Mouse (Mus musculus) olfactory bulb, adult 2 months (tissue): ENCODE data around the gene Tmem9b. TPM values are rescaled to one million over a fixed set of nuclear protein-coding genes. Genes with fewer than 3 reads are reported as not detected.

Experiments used
- H3K27ac ChIP-seq: fragments of 200-500 bp; 2 replicates; pipeline ENCODE4 v1.5.1; 2012; ENCODE audit warnings: low read depth, low read length; ENCODE audit not compliant: insufficient read depth
- H3K4me1 ChIP-seq: fragments of 200-500 bp; 2 replicates; pipeline ENCODE4 v1.6.1; 2012; ENCODE audit warnings: low read length; ENCODE audit not compliant: control insufficient read depth, insufficient read depth
- H3K4me3 ChIP-seq: fragments of 200-500 bp; 2 replicates; pipeline ENCODE4 v1.5.1; 2012; ENCODE audit warnings: mild to moderate bottlenecking, low read depth, low read length, moderate library complexity; ENCODE audit not compliant: insufficient read depth
- CTCF ChIP-seq: fragments of 200-500 bp; IDR thresholded peaks from 2 replicates; pipeline ENCODE4 v1.5.1; 2012; ENCODE audit warnings: low read depth, mild to moderate bottlenecking, low read length, moderate library complexity; ENCODE audit not compliant: insufficient read depth
- POLR2A ChIP-seq: fragments of 200-500 bp; IDR thresholded peaks from 2 replicates; pipeline ENCODE4 v1.6.1; 2012; ENCODE audit warnings: mild to moderate bottlenecking, low read depth, low read length, moderate library complexity; ENCODE audit not compliant: insufficient read depth
- WGBS: fragments of 180-500 bp; shearing (Covaris S2); methylation state at CpG from one replicate; pipeline ENCODE4 v1.1.7; 2018; 5-methylcytosine and 5-hydroxymethylcytosine counted together
- polyA plus RNA-seq: library from polyadenylated mRNA; stranded (reverse); fragments of >200 nt; gene quantifications from 2 replicates; pipeline ENCODE4 v1.2.4, GENCODE M21; 2012; ENCODE audit warnings: low replicate concordance; ENCODE audit not compliant: missing spikeins, insufficient read depth, insufficient read length

Gene Tmem9b
- polyA plus RNA-seq, 1 experiment: not detected

- H3K4me1 ChIP-seq: no peaks in the 10 kb centered on the region
- 98% methylated on average over 2 of the region's 2 CpGs for WGBS
- H3K27ac ChIP-seq: no peak overlapping the region
- no peak overlapping the region for H3K4me3 ChIP-seq
- TF ChIP-seq CTCF: no peak
- TF ChIP-seq POLR2A: no peak
Observed at GRCm38 (mm10) chr7:109722618-109723017, 30.1 kb downstream of the Tmem9b start.

GRCm38 (mm10) chr7:109719286-109719685, 33.4 kb downstream of the Tmem9b start:
- Histone ChIP-seq H3K4me3 (no peak overlapping the region), H3K4me1 (no peaks in the 10 kb centered on the region), H3K27ac (no peak overlapping the region)
- 52% methylated on average over 9 of the region's 9 CpGs for WGBS
- TF ChIP-seq CTCF (no peak), POLR2A (no peak)

GRCm38 (mm10) chr7:109713434-109713982, 39.2 kb downstream of the Tmem9b start:
- Histone ChIP-seq H3K27ac (no peak overlapping the region), H3K4me1 (no peaks in the 10 kb centered on the region), H3K4me3 (no peak overlapping the region)
- TF ChIP-seq POLR2A (no peak), CTCF (no peak)
- WGBS: 91% methylated on average over 2 of the region's 2 CpGs

GRCm38 (mm10) chr7:109712198-109712597, 40.5 kb downstream of the Tmem9b start:
- Histone ChIP-seq H3K4me3 (no peak overlapping the region), H3K27ac (no peak overlapping the region), H3K4me1 (no peaks in the 10 kb centered on the region)
- TF ChIP-seq POLR2A (no peak), CTCF (no peak)
- 84% methylated on average over 7 of the region's 7 CpGs for WGBS

GRCm38 (mm10) chr7:109710069-109710468, 42.6 kb downstream of the Tmem9b start:
- TF ChIP-seq POLR2A (no peak), CTCF (no peak)
- WGBS: 84% methylated on average over 1 of the region's 1 CpGs
- H3K27ac ChIP-seq: no peak overlapping the region
- no peak overlapping the region for H3K4me3 ChIP-seq
- no peaks in the 10 kb centered on the region for H3K4me1 ChIP-seq

- 85% methylated on average over 3 of the region's 3 CpGs for WGBS
- TF ChIP-seq CTCF (no peak), POLR2A (no peak)
- Histone ChIP-seq H3K27ac (no peak overlapping the region), H3K4me1 (no peaks in the 10 kb centered on the region), H3K4me3 (no peak overlapping the region)
Observed at GRCm38 (mm10) chr7:109708961-109709382, 43.7 kb downstream of the Tmem9b start.

GRCm38 (mm10) chr7:109707023-109707785, 45.5 kb downstream of the Tmem9b start:
- no peak for TF ChIP-seq POLR2A
- no peak for TF ChIP-seq CTCF
- H3K4me3 ChIP-seq: no peak overlapping the region
- no peak overlapping the region for H3K27ac ChIP-seq
- H3K4me1 ChIP-seq: peaks cover 4% of the 10 kb centered on the region
- WGBS: 25% methylated on average over 4 of the region's 4 CpGs

GRCm38 (mm10) chr7:109704461-109704860, 48.2 kb downstream of the Tmem9b start:
- no peak overlapping the region for H3K4me3 ChIP-seq
- TF ChIP-seq POLR2A (no peak), CTCF (no peak)
- WGBS: 64% methylated on average over 3 of the region's 3 CpGs
- peaks cover 4% of the 10 kb centered on the region for H3K4me1 ChIP-seq
- no peak overlapping the region for H3K27ac ChIP-seq

- peaks cover 4% of the 10 kb centered on the region for H3K4me1 ChIP-seq
- H3K4me3 ChIP-seq: peak overlapping the region; percentile 81
- TF ChIP-seq POLR2A (no peak), CTCF (no peak)
- WGBS: 4% methylated on average over 17 of the region's 17 CpGs
- no peak overlapping the region for H3K27ac ChIP-seq
Observed at GRCm38 (mm10) chr7:109704016-109704377, 48.7 kb downstream of the Tmem9b start.
